Mouse (Mus musculus) midbrain, embryonic 11.5 days (tissue): ENCODE results near the gene Pdcd2l. TPM values are rescaled to one million over a fixed set of nuclear protein-coding genes. Genes with fewer than 3 reads are reported as not detected.

Experiments used
- ATAC-seq: fragments of 200-750 bp; cut with Nextera tagmentation; 2 replicates; pipeline ENCODE4 v1.8.0; 2017; ENCODE audit warnings: moderate TSS enrichment, moderate library complexity; ENCODE audit not compliant: low FRiP score
- DNase-seq: peaks from one replicate; pipeline ENCODE4 v3.0.0; 2015; ENCODE audit warnings: low spot score; ENCODE audit errors: missing footprints
- H3K27ac ChIP-seq: fragments of 300-500 bp; sonication (generic); 2 replicates; pipeline ENCODE4 v1.5.1; 2014; ENCODE audit warnings: low read depth, low read length
- H3K27me3 ChIP-seq: fragments of 300-500 bp; sonication (generic); 2 replicates; pipeline ENCODE4 v1.6.1; 2014; ENCODE audit warnings: mild to moderate bottlenecking, low read length, moderate library complexity, mixed read lengths; ENCODE audit not compliant: control insufficient read depth, insufficient read depth
- H3K36me3 ChIP-seq: fragments of 300-500 bp; sonication (generic); 2 replicates; pipeline ENCODE4 v1.6.1; 2014; ENCODE audit warnings: mild to moderate bottlenecking, low read length, moderate library complexity, mixed read lengths; ENCODE audit not compliant: control insufficient read depth, insufficient read depth
- H3K4me1 ChIP-seq: fragments of 300-500 bp; sonication (generic); 2 replicates; pipeline ENCODE4 v1.6.1; 2014; ENCODE audit warnings: low read length; ENCODE audit not compliant: control insufficient read depth, insufficient read depth
- H3K4me2 ChIP-seq: fragments of 300-500 bp; sonication (generic); 2 replicates; pipeline ENCODE4 v1.6.1; 2014; ENCODE audit warnings: mild to moderate bottlenecking, moderate library complexity
- H3K4me3 ChIP-seq: fragments of 300-500 bp; sonication (generic); 2 replicates; pipeline ENCODE4 v1.5.1; 2014; ENCODE audit warnings: low read depth, low read length
- H3K9ac ChIP-seq: fragments of 300-500 bp; sonication (generic); 2 replicates; pipeline ENCODE4 v1.6.1; 2014; ENCODE audit warnings: low read length
- H3K9me3 ChIP-seq: fragments of 300-500 bp; sonication (generic); 2 replicates; pipeline ENCODE4 v1.6.1; 2016; ENCODE audit warnings: low read length; ENCODE audit not compliant: control insufficient read depth
- WGBS: fragments of 180-500 bp; shearing (Covaris S2); extraction: QIAGEN DNeasy Blood & Tissue Kit; methylation state at CpG from one replicate; pipeline ENCODE4 v1.1.7; 2014; 5-methylcytosine and 5-hydroxymethylcytosine counted together
- polyA plus RNA-seq: library from polyadenylated mRNA; unstranded; fragments of >200 nt; fragmentation: Nextera tagmentation; extraction: Ambion mirVana; gene quantifications from 2 replicates; pipeline ENCODE4 v1.2.1, GENCODE M21; 2014

Pdcd2l gene
- polyA plus RNA-seq, 1 experiment from 2014 or later, result 63.0 TPM

DNA sequence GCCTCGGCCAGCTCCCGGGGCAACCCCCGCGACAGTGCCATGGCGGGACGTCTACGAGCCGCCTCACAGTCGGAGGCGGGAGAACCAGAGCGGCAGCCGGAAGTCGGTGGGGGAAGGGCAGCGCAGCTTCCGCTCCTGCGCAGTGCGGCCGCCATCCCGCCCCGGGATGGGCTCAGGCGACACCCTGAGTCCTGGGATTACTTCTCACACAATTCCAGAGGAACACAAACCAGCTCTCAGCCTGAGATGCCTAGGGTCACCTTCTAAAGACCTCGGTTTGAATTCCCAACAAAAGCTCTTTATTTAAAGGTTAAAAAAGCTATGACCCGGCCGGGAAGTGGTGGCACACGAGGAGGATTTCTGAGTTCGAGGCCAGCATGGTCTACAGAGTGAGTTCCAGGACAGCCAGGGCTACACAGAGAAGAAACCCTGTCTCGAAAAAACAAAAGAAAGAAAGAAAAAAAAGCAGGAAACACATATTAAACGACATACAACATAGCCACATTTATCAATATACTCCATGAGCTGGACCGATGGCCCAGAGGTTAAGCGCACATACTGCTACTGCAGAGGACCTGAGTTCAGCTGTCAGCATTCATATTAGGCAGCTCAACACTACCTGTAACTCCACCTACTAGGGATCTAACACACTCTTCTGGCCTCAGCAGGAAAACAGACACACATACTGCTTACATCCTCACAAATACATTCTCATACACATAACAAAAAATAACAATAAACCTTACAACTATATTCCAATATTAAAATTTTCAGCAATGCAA, 27.8 kb downstream of the Pdcd2l start:
- Histone ChIP-seq H3K4me1 (peaks cover 6% of the 10 kb centered on the region; the same call in 1 of the 2 replicates), H3K4me2 (peak overlapping the region; percentile 84), H3K9ac (peak overlapping the region; percentile 95), H3K4me3 (peak overlapping the region; percentile 96), H3K9me3 (no peaks in the 10 kb centered on the region), H3K27me3 (no peaks in the 10 kb centered on the region), H3K27ac (peak overlapping the region; percentile 77), H3K36me3 (peaks cover 5% of the 10 kb centered on the region; the same call in 1 of the 2 replicates)
- WGBS, result 9% methylated on average over 29 of the region's 30 CpGs
- DNase-seq, result peak; percentile 100
- ATAC-seq, result peak; percentile 97

DNA sequence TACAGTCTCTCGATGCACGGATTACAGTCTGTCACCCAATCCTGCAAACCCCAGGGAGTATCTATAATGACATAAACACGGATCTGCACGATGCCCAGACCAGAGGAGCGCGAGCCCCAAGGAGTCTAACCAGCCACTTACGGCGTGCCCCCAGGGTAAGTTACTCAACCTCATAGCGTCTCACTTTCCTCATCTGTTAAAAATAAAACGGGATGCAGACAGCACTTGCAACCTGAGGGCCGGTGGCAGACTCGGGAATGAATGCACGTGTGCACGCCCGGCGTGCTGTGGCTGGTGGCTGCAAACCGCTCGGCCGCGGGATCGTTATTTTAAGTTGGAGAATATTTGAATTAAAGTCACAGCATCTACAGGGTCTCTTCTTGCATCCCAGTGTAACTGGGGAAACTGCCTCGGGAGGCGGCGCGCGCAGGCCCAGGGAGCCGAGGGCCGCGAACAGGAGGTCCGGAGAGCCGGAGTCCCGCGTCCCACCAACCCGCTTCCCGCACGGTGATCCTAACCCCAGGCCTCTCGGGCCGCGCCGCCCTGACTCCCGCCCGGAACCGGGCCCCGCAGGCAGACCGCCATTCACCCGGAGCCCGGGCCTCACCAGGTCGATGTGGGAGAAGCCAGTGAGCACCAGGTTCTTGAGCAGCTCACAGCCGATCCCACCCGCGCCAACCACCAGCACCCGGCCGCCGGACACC, 28.5 kb downstream of the Pdcd2l start:
- ATAC-seq (peak; percentile 84), DNase-seq (no peak)
- Histone ChIP-seq H3K36me3 (peaks cover 10% of the 10 kb centered on the region), H3K9ac (peak overlapping the region; percentile 95), H3K9me3 (no peaks in the 10 kb centered on the region), H3K4me3 (peak overlapping the region; percentile 96), H3K4me1 (peaks cover 6% of the 10 kb centered on the region; the same call in 1 of the 2 replicates), H3K27ac (peak overlapping the region; percentile 77), H3K4me2 (peak overlapping the region; percentile 84), H3K27me3 (no peaks in the 10 kb centered on the region)
- under 1% methylated on average over 50 of the region's 54 CpGs for WGBS

DNA sequence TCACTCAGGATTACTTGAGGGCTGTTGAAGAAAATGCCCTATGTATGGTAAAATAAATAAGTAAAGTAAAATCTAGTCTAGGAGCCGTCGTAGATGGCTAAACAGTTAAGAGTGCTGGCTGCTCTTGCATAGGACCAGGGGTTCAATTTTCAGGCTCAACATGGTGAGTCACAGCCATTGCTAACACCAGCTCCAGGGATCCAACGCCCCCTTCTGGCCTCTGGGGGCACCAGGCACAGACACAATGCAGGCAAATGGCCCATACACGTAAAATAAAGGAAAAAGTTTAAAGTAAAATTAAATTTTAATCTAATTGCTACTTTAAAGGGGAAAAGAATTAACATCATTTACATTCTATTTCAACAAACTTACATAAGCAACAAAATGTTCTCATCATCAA, 29.6 kb downstream of the Pdcd2l start:
- no peak overlapping the region for H3K27ac ChIP-seq
- H3K36me3 ChIP-seq, result peaks cover 15% of the 10 kb centered on the region
- 59% methylated on average over 4 of the region's 4 CpGs for WGBS
- H3K27me3 ChIP-seq, result no peaks in the 10 kb centered on the region
- peaks cover 6% of the 10 kb centered on the region; the same call in 1 of the 2 replicates for H3K4me1 ChIP-seq
- H3K4me3 ChIP-seq, result no peak overlapping the region
- no peak overlapping the region for H3K4me2 ChIP-seq
- DNase-seq, result no peak
- no peaks in the 10 kb centered on the region for H3K9me3 ChIP-seq
- no peak for ATAC-seq
- H3K9ac ChIP-seq, result no peak overlapping the region

DNA sequence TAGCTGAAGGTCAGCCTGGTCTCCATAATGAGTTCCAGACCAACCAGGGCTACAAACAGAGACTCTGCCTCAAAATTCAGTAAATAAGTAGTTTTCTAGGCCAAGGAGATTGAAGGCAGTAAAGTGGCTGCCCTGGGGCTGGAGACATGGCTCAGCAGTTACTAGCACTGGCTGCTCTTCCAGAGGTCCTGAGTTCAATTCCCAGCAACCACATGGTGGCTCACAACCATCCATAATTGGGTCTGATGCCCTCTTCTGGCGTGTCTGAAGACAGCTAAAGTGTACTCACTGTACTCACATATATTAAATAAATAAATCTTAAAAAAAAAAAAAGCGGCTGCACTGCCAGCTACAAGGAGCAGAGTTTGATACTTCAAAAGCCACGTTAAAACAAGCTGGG, 30.5 kb downstream of the Pdcd2l start:
- Histone ChIP-seq H3K9ac (no peak overlapping the region), H3K4me1 (peaks cover 6% of the 10 kb centered on the region; the same call in 1 of the 2 replicates), H3K27ac (no peak overlapping the region), H3K27me3 (no peaks in the 10 kb centered on the region), H3K4me2 (no peak overlapping the region), H3K4me3 (no peak overlapping the region), H3K9me3 (no peaks in the 10 kb centered on the region), H3K36me3 (peaks cover 24% of the 10 kb centered on the region)
- 82% methylated on average over 3 of the region's 3 CpGs for WGBS
- ATAC-seq (no peak), DNase-seq (no peak)

DNA sequence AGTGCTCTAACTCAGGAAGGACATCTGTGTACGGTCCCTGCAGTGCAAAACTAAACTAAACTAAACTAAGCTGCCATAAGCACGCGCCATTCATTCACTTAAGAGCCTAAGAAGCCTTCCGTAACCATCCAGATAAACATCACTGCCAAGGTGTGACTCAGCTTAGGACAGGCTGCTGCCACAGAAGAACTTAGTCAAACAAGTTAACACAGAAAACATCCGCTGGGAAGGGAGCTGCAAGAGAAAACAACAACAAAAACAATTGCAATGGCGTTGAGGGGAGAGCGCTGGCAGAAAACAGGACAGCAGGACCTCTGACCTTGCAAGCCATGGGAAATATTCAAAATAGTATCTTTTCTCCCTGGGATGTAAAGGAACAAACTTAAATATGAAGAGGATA, 31.8 kb downstream of the Pdcd2l start:
- Histone ChIP-seq H3K9ac (no peak overlapping the region), H3K4me3 (no peak overlapping the region), H3K27me3 (no peaks in the 10 kb centered on the region), H3K9me3 (no peaks in the 10 kb centered on the region), H3K4me1 (peaks cover 6% of the 10 kb centered on the region; the same call in 1 of the 2 replicates), H3K36me3 (peaks cover 33% of the 10 kb centered on the region), H3K27ac (no peak overlapping the region), H3K4me2 (no peak overlapping the region)
- WGBS, result 94% methylated on average over 7 of the region's 7 CpGs
- ATAC-seq (no peak), DNase-seq (no peak)

DNA sequence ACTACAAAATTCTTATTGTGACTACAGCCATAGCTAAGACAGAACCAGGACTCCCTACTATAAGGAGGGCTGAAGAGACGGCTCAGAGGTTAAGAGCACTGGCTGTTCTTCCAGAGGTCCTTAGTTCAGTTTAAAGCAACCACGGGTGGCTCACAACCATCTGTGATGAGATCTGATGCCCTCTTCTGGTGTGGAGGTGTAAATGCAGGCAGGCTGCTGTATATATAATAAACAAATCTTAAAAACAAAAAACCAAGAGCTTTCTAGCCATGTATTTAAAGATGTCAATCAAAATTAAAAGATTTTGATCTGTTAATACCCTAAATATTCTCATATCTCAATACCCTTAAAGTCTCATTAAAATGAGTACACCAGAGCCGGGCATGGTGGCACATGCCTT, 37.3 kb downstream of the Pdcd2l start:
- Histone ChIP-seq H3K36me3 (peaks cover 64% of the 10 kb centered on the region), H3K27ac (no peak overlapping the region), H3K27me3 (no peaks in the 10 kb centered on the region), H3K4me3 (no peak overlapping the region), H3K4me2 (no peak overlapping the region), H3K9me3 (no peaks in the 10 kb centered on the region), H3K4me1 (no peaks in the 10 kb centered on the region), H3K9ac (no peak overlapping the region)
- DNase-seq (no peak), ATAC-seq (no peak)
- 90% methylated on average over 3 of the region's 3 CpGs for WGBS

DNA sequence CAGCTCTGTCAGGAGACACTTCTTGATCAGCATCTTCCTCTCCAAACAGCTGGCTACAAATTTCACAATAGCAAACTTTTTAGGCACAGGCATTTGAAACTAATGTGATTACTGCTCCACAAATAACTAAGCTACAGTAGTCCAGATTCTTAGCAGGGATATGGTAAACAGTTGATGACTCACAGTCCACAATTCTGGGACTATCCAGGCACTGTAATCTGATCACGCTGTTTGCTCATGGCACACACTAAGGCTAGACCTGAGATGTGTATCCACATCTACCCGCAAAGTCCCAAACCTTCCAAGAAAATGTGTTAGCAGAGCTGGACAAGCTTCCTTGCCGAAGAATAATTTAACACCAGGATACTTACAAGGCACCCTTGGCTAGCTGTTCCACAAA, 38.5 kb downstream of the Pdcd2l start:
- H3K4me2 ChIP-seq, result no peak overlapping the region
- H3K4me1 ChIP-seq, result no peaks in the 10 kb centered on the region
- no peak overlapping the region for H3K4me3 ChIP-seq
- 98% methylated on average over 3 of the region's 3 CpGs for WGBS
- DNase-seq, result no peak
- no peaks in the 10 kb centered on the region for H3K9me3 ChIP-seq
- ATAC-seq, result no peak
- H3K36me3 ChIP-seq, result peaks cover 67% of the 10 kb centered on the region
- no peak overlapping the region for H3K9ac ChIP-seq
- no peak overlapping the region for H3K27ac ChIP-seq
- no peaks in the 10 kb centered on the region for H3K27me3 ChIP-seq

DNA sequence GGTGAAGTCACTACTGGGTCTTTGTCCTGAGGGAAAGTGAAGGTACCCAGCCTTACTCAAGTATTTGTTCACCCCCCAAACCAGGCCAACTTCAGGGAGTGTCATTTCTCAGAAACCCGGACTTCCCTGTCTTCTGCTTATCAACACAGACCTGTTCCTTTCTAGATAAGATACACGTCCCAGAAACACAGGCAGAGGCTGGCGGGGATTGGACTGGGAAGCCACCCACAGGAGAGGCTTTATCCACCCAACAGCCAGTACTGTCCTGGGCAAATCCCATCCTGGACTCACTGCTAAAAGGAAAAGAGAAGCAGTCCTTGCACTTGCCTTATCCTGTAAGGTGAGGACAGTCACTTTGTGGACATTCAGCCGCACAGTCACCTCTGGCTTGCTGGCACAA, 49.3 kb downstream of the Pdcd2l start:
- H3K36me3 ChIP-seq, result peaks cover 70% of the 10 kb centered on the region
- no peak for DNase-seq
- no peaks in the 10 kb centered on the region for H3K4me1 ChIP-seq
- no peak overlapping the region for H3K27ac ChIP-seq
- 92% methylated on average over 4 of the region's 4 CpGs for WGBS
- no peak overlapping the region for H3K9ac ChIP-seq
- H3K4me2 ChIP-seq, result no peak overlapping the region
- H3K4me3 ChIP-seq, result no peak overlapping the region
- no peaks in the 10 kb centered on the region for H3K9me3 ChIP-seq
- no peaks in the 10 kb centered on the region for H3K27me3 ChIP-seq
- ATAC-seq, result no peak

DNA sequence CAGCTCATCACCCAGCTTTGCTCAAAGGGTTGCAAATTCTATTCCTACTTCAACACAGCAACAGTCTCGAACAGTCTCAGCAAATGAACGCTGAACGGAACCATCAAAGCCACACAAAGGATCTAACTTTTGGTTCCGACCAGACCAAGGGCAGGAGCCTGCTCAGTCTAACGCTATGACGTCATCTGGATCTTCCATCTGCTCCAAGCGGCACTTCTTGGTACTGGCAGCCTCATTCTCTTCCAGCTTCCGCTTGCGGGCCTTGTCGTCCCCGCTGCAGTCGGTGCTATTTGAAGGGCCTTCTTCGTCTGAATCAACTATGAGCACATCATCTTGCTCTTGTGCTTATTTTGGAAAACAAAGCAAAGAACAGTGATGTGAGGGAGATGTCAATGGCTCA, 55.3 kb downstream of the Pdcd2l start:
- no peak for ATAC-seq
- peaks cover 41% of the 10 kb centered on the region for H3K36me3 ChIP-seq

More for the DNA sequence above, 55.3 kb downstream of the Pdcd2l start:
- no peaks in the 10 kb centered on the region for H3K9me3 ChIP-seq
- H3K27me3 ChIP-seq, result no peaks in the 10 kb centered on the region
- H3K4me2 ChIP-seq, result no peak overlapping the region
- no peak overlapping the region for H3K4me3 ChIP-seq
- no peaks in the 10 kb centered on the region for H3K4me1 ChIP-seq
- no peak overlapping the region for H3K27ac ChIP-seq
- H3K9ac ChIP-seq, result no peak overlapping the region
- no peak for DNase-seq
- WGBS, result 96% methylated on average over 13 of the region's 13 CpGs
